Mouse (Mus musculus) kidney, adult 2 months (tissue): ENCODE results near the gene Dph2.

ENCODE experiments used
- CTCF ChIP-seq: fragments of 200-500 bp; conservative IDR thresholded peaks from 2 replicates; pipeline ENCODE4 v1.5.1; 2011; ENCODE audit warnings: low read depth, mild to moderate bottlenecking, control low read depth, low read length, moderate library complexity, mixed read lengths; ENCODE audit not compliant: insufficient read depth, insufficient read length
- POLR2A ChIP-seq: fragments of 200-500 bp; IDR thresholded peaks from one replicate; pipeline ENCODE4 v1.6.1; 2011; ENCODE audit warnings: low read depth, low read length, control low read depth

- TF ChIP-seq POLR2A (no peak), CTCF (no peak)
Observed at GRCm38 (mm10) chr4:117841566-117841965, 50.3 kb downstream of the Dph2 start.
